Mouse (Mus musculus): Measurements from ENCODE around the gene Ttll12.

GRCm38 (mm10) chr15:83547144-83547543 is 47.8 kb downstream of the Ttll12 start:
- TF ChIP-seq CTCF (IDR thresholded peaks at IDR 0.05; ENCODE audit: low read depth, low read length) (no peak), POLR2A (IDR thresholded peaks at IDR 0.05; ENCODE audit: extremely low read depth, insufficient read depth, low read length) (no peak)
